Mouse (Mus musculus): ENCODE data around the gene Spaca7. TPM values are rescaled to one million over a fixed set of nuclear protein-coding genes. Genes with fewer than 3 reads are reported as not detected.
"Not testable (repeated sequence)": the region's sequence is repeated elsewhere in the genome, so short reads cannot be mapped to it uniquely, and the experiment has no call there.

Spaca7 gene
- polyA plus RNA-seq, 1 experiment from 2014 or later, result not detected

DNA sequence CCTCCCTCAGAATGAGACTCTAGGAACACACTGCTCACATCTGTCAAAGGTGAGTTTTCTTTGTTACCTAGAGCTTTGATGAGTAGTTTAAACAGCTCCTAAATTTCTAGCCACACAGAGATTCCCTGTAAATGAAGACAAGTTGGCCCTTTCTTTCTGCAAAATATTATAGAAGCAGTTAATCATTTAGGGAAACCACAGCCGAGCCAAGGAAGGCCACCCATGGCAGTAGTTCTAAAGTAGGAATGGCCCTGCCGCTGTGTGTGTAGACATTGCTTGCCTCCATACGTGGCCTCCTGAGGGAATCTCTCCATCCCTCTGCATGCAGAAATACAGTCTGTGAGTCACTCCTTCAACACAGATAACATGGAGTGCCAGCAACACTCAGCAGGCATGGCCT lies 14.0 kb upstream of the Spaca7 start:
- no peak overlapping the region for H3K27ac ChIP-seq
- no peaks in the 10 kb centered on the region for H3K9me3 ChIP-seq
- H3K4me3 ChIP-seq, result no peak overlapping the region
- ATAC-seq (ENCODE audit: insufficient number of reproducible peaks, insufficient read depth, low FRiP score, low TSS enrichment, low read depth), result no peak
- no peak overlapping the region for H3K4me2 ChIP-seq
- H3K4me1 ChIP-seq, result no peaks in the 10 kb centered on the region
- H3K36me3 ChIP-seq, result no peaks in the 10 kb centered on the region
- peaks cover 86% of the 10 kb centered on the region for H3K27me3 ChIP-seq
- no peak overlapping the region for H3K9ac ChIP-seq
- whole genome bisulfite sequencing, result 70% methylated on average over 3 of the region's 3 CpGs

DNA sequence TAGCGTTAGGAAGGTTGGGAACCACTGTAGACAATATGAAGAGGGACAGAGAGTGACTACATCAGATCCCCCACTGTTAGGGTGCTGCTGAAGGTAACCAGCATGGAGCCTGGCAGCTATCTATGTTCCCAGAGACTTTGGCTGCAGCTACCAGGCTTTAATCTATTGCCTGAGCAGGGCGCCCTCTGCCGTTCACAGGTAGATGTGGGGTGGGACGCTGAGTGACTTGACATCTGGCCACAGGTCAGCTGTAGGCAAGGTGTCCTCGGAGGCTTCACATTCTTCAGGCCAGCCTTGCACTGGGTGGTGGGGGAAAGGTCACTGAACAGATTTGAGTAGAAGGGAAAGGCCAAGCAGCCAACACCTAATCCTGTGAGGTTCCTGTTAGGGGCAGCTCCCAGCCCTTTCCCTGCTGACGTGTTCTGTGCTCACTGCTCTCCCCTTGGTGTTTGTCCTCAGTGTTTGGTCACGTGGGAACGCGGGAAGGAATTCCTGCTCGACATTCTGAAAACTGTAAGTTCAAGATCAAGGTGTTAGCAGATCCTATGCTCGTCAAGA lies 11.3 kb upstream of the Spaca7 start:
- Histone ChIP-seq H3K4me3 (no peak overlapping the region), H3K27ac (no peak overlapping the region), H3K4me2 (no peak overlapping the region), H3K9ac (no peak overlapping the region), H3K9me3 (no peaks in the 10 kb centered on the region), H3K4me1 (no peaks in the 10 kb centered on the region), H3K36me3 (no peaks in the 10 kb centered on the region), H3K27me3 (peaks cover 86% of the 10 kb centered on the region)
- ATAC-seq (ENCODE audit: insufficient number of reproducible peaks, insufficient read depth, low FRiP score, low TSS enrichment, low read depth), result no peak
- WGBS, result 13% methylated on average over 11 of the region's 11 CpGs

DNA sequence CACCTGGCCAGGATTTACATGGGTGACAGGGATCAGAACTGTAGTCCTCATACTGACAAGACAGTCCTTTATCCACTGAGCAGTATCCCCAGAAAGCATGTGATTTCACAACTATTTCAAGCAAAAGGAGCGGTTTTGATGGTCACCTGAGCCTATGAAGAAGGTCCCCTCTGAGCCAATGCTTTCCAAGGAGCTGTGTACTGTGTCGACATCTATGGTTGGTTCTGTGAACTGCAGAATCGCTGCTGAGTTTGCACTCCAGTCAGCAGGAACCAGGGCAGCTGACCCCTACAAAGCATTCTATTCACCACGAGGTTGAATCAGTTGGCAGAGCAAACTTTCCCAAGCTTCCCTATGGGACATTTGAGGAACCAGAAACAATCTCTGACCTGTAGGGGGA lies 8.5 kb upstream of the Spaca7 start:
- Histone ChIP-seq H3K9me3 (no peaks in the 10 kb centered on the region), H3K4me2 (no peak overlapping the region), H3K9ac (no peak overlapping the region), H3K27ac (no peak overlapping the region), H3K36me3 (no peaks in the 10 kb centered on the region), H3K27me3 (peaks cover 79% of the 10 kb centered on the region), H3K4me1 (no peaks in the 10 kb centered on the region), H3K4me3 (no peak overlapping the region)
- no peak for ATAC-seq (ENCODE audit: insufficient number of reproducible peaks, insufficient read depth, low FRiP score, low TSS enrichment, low read depth)
- WGBS, result 4% methylated on average over 4 of the region's 4 CpGs

DNA sequence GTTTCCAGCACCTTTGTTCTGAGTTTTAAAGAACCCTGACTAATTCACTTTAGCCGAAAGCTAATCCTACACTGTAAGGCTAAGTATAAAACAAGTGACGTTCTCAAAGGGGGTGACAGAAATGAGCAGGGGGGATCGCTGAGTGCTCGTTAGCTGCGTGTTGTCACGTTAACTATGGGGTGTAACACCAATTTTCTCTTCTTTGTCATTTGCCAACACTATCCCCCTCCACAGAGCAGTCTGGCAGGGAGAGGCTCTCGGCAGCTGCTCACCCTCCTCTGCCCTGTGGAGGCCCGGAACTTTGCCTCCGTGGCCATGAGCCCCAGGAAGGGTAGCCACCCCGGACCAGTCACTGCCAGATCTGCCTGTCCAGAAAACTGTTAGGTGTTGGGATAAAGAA lies 7.3 kb upstream of the Spaca7 start:
- no peak overlapping the region for H3K4me3 ChIP-seq
- H3K27me3 ChIP-seq, result peaks cover 74% of the 10 kb centered on the region
- no peaks in the 10 kb centered on the region for H3K4me1 ChIP-seq
- no peak overlapping the region for H3K9ac ChIP-seq
- no peaks in the 10 kb centered on the region for H3K9me3 ChIP-seq
- H3K27ac ChIP-seq, result no peak overlapping the region
- H3K4me2 ChIP-seq, result no peak overlapping the region
- ATAC-seq (ENCODE audit: insufficient number of reproducible peaks, insufficient read depth, low FRiP score, low TSS enrichment, low read depth), result no peak
- no peaks in the 10 kb centered on the region for H3K36me3 ChIP-seq
- 49% methylated on average over 10 of the region's 10 CpGs for WGBS

DNA sequence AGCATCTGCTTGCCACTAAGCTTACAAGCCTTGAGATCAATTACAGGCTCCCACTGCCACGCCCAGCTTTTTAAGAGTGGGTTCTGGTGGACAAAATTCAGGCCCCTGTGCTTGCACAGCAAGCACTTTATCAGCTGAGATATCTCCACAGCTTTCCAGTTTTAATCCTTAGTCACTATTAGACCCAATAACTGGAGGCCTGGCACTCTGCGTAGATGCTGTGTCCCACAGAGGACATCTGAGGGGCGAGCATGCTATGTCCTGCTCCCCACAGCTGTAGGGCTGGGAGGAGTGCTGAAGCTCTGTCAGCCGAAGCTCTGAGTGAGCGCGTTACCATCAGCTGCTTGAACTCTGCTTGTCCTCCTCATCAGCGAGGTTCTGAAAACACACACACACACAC lies 6.3 kb upstream of the Spaca7 start:
- Histone ChIP-seq H3K4me3 (no peak overlapping the region), H3K9me3 (no peaks in the 10 kb centered on the region), H3K36me3 (no peaks in the 10 kb centered on the region), H3K4me2 (no peak overlapping the region), H3K9ac (no peak overlapping the region), H3K27ac (no peak overlapping the region), H3K4me1 (no peaks in the 10 kb centered on the region), H3K27me3 (peaks cover 64% of the 10 kb centered on the region)
- 38% methylated on average over 7 of the region's 7 CpGs for WGBS
- ATAC-seq (ENCODE audit: insufficient number of reproducible peaks, insufficient read depth, low FRiP score, low TSS enrichment, low read depth), result no peak

DNA sequence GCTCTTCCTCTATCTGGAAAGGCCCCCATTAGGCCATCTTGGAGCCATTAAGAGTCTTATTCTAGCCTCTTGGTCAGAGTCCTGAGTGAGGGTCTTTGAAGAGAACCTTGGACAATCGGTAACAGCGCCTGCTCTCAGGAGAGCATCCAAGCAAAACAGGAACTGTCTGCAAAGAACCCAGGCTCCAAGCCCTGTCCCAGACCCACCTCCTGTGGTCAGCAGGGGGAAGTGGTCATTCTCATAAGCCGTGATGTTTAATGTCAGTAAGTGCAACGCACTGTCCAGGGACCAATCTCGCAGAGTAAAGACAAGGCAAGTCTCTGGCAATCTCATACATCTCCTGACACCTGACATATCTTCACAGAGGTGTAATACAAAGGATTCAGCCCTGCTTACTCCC lies 3.2 kb downstream of the Spaca7 start:
- no peaks in the 10 kb centered on the region for H3K36me3 ChIP-seq
- 0 out of 2 replicates have a peak, but pooled peaks cover 3% of the 10 kb centered on the region for H3K4me1 ChIP-seq
- no peak overlapping the region for H3K9ac ChIP-seq
- H3K9me3 ChIP-seq, result no peaks in the 10 kb centered on the region
- 74% methylated on average over 5 of the region's 5 CpGs for WGBS
- H3K4me2 ChIP-seq, result no peak overlapping the region
- H3K4me3 ChIP-seq, result no peak overlapping the region
- ATAC-seq (ENCODE audit: insufficient number of reproducible peaks, insufficient read depth, low FRiP score, low TSS enrichment, low read depth), result no peak
- peaks cover 30% of the 10 kb centered on the region for H3K27me3 ChIP-seq
- H3K27ac ChIP-seq, result no peak overlapping the region

DNA sequence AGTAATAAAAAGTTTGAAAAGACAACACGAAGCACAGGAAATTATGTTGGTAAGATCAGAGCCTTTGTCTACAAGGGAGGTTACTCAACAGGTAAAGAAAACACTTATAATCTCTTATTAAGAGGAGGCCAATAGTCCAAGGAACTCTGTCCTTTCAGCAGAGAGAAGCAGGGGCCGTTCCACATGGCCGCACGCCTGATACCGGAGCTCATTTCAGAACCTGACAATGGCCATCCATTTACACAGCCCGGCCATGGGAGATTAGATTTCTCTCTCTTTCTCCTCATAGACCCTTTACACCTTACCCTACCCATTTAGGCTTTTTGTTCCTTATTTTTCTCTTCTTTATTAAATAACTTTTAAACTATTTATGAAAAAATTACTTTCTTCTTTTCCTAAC lies 3.9 kb downstream of the Spaca7 start:
- no peak overlapping the region for H3K9ac ChIP-seq
- peaks cover 30% of the 10 kb centered on the region for H3K27me3 ChIP-seq
- H3K4me2 ChIP-seq, result no peak overlapping the region
- no peak overlapping the region for H3K27ac ChIP-seq
- H3K36me3 ChIP-seq, result no peaks in the 10 kb centered on the region
- no peak for ATAC-seq (ENCODE audit: insufficient number of reproducible peaks, insufficient read depth, low FRiP score, low TSS enrichment, low read depth)
- H3K4me3 ChIP-seq, result no peak overlapping the region
- 69% methylated on average over 6 of the region's 6 CpGs for WGBS
- H3K4me1 ChIP-seq, result 0 out of 2 replicates have a peak, but pooled peaks cover 3% of the 10 kb centered on the region
- no peaks in the 10 kb centered on the region for H3K9me3 ChIP-seq

DNA sequence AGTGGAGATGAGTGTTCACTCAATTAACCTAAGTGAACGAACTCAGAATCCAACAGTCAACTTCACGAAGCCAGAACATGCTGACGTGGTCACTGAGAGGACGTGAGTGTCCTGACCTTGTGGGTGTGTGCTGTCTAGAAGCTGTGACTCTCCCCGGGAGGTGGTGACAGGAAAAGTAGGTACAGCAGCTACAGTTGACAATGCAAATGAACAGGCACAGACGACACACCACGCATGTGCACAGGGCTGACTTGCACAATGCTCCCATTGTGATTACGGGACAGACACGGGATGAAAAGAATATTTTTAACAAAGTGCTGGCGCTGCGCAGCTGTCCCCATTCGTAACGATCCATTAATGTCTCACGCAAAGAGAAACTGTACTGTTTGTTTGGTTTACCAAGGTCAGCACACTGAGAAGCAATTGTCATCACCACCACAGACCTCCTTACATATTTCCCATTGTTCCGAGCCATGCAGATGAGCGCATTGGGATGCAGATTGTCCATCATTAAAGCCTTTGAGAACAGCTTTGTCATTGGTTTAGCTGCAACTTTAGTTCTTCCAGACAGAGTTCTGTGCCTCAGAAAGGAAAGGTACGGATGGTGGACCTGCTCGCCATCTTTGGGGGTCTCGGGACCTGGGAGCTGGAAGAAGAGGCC lies 6.6 kb downstream of the Spaca7 start:
- not testable (repeated sequence) for H3K27ac ChIP-seq; H3K4me3 ChIP-seq; H3K36me3 ChIP-seq; H3K9ac ChIP-seq; H3K4me1 ChIP-seq; H3K9me3 ChIP-seq; ATAC-seq (ENCODE audit: insufficient number of reproducible peaks, insufficient read depth, low FRiP score, low TSS enrichment, low read depth); H3K4me2 ChIP-seq
- peaks cover 12% of the 10 kb centered on the region for H3K27me3 ChIP-seq
- WGBS, result 85% methylated on average over 19 of the region's 19 CpGs

DNA sequence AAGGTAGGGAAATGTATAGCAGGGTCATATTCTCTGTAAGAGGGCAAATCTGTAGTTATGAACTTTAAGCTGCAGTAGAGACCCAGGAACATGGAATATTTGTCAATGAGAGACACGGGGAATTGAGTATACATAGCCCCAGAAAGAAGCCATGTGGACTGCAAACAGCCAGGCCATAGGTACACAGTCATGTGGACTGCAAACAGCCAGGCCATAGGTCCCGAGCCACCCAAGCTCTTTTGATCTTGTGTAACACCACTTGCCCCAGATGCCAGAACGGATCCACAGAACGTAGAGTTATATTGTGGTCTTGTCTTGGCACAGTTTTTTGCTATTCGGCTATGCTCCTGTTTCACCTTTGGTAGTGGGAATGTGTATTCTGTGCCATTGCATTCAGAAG lies 11.0 kb downstream of the Spaca7 start:
- H3K27me3 ChIP-seq, result peaks cover 4% of the 10 kb centered on the region
- H3K36me3 ChIP-seq, result no peaks in the 10 kb centered on the region
- 90% methylated on average over 5 of the region's 5 CpGs for WGBS
- H3K4me1 ChIP-seq, result no peaks in the 10 kb centered on the region
- no peak overlapping the region for H3K9ac ChIP-seq
- no peak overlapping the region for H3K4me2 ChIP-seq
- H3K4me3 ChIP-seq, result no peak overlapping the region
- ATAC-seq (ENCODE audit: insufficient number of reproducible peaks, insufficient read depth, low FRiP score, low TSS enrichment, low read depth), result no peak
- H3K27ac ChIP-seq, result no peak overlapping the region
- H3K9me3 ChIP-seq, result no peaks in the 10 kb centered on the region

DNA sequence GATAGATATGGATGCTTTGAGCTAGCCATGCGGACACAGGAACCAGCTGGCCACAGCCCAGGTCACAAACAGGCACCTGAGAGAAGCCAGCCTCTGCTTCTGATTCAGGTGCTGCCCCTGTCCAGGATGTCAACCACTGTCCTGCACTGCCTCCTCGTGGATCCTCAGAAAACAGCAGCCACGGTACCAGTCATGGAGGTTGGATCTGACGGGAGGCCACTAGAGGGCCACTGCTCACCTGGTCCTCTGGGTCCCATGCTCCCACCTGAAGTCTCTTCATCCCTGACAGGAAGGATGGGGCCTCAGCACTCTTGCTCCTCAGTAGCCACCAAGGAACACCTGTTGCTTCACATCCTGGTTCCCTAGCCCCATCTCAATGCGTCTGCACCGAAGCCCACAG lies 34.4 kb downstream of the Spaca7 start:
- no peak overlapping the region for H3K4me3 ChIP-seq
- H3K9me3 ChIP-seq, result no peaks in the 10 kb centered on the region
- WGBS, result 23% methylated on average over 6 of the region's 6 CpGs
- H3K27ac ChIP-seq, result no peak overlapping the region
- no peaks in the 10 kb centered on the region for H3K36me3 ChIP-seq
- no peak for ATAC-seq (ENCODE audit: insufficient number of reproducible peaks, insufficient read depth, low FRiP score, low TSS enrichment, low read depth)
- H3K9ac ChIP-seq, result no peak overlapping the region
- H3K4me2 ChIP-seq, result no peak overlapping the region
- H3K27me3 ChIP-seq, result peaks cover 7% of the 10 kb centered on the region; the same call in 1 of the 2 replicates
- no peaks in the 10 kb centered on the region for H3K4me1 ChIP-seq

DNA sequence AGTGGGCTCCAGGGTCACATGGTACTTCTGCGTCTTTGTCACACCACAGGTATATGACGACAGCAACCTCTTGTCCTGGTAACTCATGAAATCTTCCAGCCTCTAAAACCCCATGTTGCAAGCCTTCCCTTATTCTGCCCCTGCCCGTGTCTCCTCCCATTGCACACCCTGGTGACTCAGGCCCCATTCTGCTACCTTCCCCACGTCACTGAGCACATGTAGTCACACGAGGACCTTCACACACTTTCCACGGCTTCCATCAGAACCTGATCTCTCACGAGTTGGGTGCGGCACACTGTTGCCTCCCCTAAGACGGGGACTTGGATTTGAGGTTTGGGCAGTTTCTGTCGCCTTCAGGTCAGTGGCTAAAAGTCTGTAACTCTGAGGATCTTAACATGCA lies 36.0 kb downstream of the Spaca7 start:
- Histone ChIP-seq H3K4me3 (no peak overlapping the region), H3K36me3 (peaks cover 4% of the 10 kb centered on the region; the same call in 1 of the 2 replicates), H3K27ac (no peak overlapping the region), H3K4me1 (no peaks in the 10 kb centered on the region), H3K9ac (no peak overlapping the region), H3K4me2 (no peak overlapping the region), H3K27me3 (peaks cover 7% of the 10 kb centered on the region; the same call in 1 of the 2 replicates), H3K9me3 (no peaks in the 10 kb centered on the region)
- 81% methylated on average over 10 of the region's 10 CpGs for WGBS
- ATAC-seq (ENCODE audit: insufficient number of reproducible peaks, insufficient read depth, low FRiP score, low TSS enrichment, low read depth), result no peak

DNA sequence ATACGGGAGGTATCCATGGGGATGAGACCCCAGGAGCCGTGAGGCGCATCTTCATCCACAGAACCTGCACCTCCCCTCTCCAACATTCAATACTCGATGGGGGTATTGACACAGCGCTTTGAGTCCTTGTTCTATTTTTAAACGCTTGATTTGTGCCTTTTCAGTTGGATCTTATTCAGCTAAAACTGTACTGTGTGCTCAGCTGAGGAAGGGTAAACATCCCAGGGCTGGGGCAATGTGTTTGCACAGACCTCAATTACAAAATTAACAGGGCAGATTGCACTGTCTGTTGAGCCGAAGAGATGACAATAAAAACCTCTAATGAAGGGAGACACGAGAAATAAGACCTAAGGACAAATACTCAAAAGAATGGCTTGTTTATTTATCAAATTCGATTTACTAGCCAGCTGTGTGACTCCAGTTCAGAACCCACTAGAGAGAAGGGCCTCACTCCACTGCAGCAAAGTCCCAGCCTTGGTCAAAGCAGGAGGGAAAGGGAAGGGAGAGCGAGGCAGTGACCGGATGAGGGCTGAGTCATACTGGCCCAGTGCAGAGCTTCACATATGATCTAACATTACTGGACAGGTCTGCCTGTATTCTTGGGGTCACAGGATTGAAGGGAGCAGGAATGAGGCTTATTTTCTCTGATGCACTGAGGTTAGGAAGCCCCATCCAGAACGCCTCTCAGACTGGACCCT lies 37.1 kb downstream of the Spaca7 start:
- Histone ChIP-seq H3K27ac (no peak overlapping the region), H3K4me1 (no peaks in the 10 kb centered on the region), H3K4me2 (no peak overlapping the region), H3K36me3 (peaks cover 10% of the 10 kb centered on the region), H3K27me3 (peaks cover 2% of the 10 kb centered on the region; the same call in 1 of the 2 replicates), H3K9me3 (no peaks in the 10 kb centered on the region), H3K9ac (no peak overlapping the region), H3K4me3 (no peak overlapping the region)
- WGBS, result 69% methylated on average over 12 of the region's 12 CpGs
- ATAC-seq (ENCODE audit: insufficient number of reproducible peaks, insufficient read depth, low FRiP score, low TSS enrichment, low read depth), result no peak

Data from embryonic facial prominence, embryonic 13.5 days (tissue).